Mouse (Mus musculus) ES-CJ7 (cell line): ENCODE measurements around the gene Cyp1a2.

Experiments
- DNase-seq: peaks from one replicate; pipeline ENCODE4 v3.0.0; 2011; ENCODE audit warnings: low read depth, low spot score

Cyp1a2 gene

DNA sequence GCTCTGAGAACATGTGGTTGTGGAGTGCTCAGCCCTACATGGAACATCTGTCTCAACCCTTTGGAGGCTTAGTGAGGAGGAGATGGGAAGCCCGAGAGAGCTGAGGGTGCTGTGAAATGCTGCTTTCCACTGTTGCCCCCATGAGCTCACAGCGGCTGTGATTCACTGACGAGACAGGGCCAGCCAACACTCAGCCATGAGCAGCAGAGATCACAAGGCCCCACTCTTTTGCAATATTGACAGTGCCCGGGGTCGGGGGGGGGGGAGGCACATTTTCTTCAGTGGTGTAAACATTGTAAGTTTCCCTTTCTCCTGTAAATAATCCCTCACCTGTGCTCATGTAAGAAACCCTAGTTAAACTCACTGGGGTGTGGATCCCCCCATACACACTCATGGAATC, 12.0 kb downstream of the Cyp1a2 start:
- DNase-seq: no peak

DNA sequence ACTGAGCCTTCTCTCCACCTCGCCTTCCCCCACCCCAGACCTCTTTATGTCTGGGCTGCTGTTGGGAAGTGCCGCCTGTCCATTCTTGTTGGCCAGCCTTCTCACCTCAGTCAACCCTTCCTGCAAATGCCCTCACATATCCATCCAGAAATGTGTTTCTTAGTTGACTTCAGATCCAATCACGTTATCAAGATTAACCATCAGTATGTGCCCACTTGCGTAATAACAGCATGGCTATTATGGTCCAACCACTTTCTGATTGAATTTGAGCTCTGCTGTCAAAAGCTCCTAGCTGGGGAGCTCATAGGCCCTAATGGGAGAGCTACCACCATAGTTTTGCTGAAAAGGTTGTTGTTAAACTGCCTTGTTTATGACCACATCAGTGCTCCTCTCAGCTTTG, 12.5 kb downstream of the Cyp1a2 start:
- DNase-seq: no peak

DNA sequence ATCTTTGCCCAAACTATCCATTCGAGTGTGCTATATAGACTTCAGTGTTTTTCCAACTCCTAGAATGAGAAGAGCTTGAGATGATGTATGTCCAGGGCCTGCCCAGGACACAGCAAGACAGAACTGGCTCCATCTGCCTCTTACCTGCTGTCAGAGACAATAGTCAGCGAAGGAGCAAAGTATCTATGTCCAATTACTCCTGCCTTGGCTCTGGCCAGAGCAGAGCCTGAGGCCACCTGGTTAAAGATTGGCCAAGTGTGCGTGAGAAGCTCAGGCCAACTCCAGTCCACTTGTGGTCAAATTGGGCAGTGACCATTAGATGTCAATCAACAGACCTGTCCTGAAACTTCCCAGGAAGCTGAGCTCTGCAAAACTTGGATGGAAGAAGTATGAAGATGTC, 13.9 kb downstream of the Cyp1a2 start:
- DNase-seq: no peak

DNA sequence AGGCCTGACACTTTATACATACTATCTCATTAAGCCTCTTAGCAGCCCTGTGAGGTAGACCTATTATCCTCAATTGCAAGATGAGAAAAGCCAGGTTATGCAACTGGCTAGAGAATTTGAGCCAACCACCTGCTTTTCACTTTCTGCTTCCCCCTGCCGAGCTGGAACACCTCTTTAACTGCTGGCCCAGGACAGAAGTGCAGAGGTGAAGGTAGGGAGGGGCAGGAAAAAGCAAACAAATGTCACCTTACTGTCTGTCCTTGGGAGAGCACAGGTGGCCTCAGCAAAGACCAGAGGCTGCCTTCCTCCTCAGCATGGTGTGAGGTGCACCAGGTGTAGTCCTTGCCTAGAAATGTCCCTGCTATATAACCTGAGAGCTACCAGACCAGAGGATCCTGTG, 15.2 kb downstream of the Cyp1a2 start:
- DNase-seq: no peak

DNA sequence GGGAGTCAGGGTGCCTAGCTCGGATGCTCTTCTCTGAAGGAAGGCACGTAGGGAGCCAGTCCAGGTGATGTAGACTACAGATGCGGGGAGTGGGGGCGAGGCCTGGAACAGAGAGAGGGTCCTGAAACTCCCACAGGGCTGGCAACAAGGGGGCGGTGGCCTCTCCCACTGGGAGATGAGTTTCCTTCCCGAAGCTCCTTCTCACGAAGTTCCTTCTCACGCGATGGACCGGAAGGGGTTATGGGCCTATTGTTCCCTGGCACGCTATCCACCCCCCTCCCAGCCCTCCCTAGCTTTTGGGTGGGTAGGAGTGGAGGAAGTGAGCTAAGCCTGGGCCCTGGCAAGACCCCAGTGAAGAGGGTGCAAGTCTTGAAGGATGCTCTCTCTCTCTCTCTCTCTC, 15.7 kb downstream of the Cyp1a2 start:
- DNase-seq: no peak

DNA sequence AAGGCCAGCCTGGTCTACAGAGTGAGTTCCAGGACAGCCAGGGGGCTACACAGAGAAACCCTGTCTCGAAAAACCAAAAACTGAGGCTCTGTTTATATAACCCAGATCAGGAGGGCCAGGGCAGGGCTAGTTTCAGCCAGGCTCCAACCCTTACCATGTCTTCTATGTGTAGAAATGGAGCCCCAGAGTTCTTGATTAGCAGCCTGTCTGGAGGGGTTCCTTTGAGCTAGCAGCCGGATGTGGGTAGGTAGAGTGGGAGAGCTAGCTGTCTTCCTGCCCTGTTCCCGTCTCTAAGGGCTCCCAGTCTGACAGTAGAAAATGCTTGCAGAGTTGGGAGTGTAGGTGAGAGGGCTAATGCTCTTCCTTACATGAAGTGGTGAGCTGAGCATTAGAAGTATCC, 16.4 kb downstream of the Cyp1a2 start:
- no peak for DNase-seq

DNA sequence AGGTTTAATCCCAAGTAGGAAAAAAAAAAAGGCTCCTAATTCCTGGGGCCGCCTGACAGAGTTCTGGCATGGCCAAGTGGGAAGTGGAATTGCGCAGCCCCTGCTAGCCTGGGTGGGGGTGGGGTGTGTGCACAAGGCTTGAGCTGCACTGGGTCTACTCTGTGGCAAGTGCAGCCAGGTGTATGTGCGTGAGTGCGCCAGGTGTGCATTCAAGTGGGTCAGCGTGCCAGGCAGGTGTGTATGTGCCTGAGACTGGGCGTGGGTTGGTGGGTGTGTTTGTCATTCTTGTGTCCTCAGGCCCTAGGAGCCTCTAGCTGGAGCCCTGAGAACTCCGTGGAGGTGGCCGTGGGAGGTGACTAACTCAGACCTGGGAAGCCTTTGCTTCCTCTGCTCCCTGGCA, 17.0 kb downstream of the Cyp1a2 start:
- DNase-seq: no peak

DNA sequence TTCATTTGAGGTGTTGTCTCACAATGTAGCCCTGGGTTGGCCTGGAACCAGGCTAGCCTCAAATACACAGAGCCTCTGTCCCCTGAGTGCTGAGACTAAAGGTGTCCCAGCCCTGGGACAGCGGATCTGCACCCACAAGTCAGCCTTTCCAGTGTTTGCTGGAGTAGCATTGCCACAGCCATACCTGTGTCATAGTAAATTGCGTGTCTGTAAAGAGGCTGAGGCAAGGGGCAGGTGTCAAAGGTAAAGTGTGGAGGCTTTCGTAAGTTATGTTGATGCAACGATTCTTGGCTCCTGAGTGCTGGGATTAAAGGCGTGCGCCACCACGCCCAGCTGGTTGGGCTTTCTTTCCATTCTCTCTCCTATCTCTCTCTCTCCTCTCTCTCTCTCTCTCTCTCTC, 18.9 kb downstream of the Cyp1a2 start:
- no peak for DNase-seq

DNA sequence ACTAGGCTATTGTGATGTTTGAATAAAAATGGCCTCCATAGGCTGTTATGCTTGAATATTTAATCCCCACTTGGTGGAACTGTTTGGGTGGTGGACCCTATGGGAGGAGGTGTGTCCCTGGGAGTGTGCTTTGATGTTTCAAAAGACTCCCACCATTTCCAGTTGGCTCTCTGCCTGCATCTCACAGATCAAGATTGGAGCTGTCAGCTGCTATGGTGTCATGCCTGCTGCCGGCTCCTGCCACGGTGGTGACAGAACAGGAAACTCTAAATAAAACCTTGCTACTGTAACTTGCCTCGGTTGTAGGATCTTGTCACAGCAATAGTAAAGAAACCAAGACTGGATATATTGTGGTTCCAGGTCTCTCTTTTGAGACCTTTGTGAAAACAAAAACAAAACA, 22.0 kb downstream of the Cyp1a2 start:
- DNase-seq: no peak

DNA sequence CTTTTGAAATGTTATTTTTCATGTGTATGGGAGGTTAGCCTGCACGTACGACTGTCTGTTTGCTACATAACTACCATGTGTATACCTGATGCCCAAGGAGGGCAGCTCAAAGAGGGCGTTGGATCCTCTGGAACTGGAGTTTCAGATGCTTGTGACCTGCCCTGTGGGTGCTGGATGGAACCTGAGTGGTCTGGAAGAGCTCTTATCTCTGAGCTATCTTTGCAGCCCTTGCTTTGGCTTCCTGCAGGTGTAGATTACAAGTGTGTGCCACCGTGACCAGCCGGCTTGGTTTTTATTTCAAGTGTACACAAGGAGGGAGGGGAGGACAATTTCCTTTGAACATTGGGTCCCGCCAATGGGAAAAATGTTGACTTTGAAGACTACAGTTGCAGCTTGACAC, 23.0 kb downstream of the Cyp1a2 start:
- DNase-seq: no peak

DNA sequence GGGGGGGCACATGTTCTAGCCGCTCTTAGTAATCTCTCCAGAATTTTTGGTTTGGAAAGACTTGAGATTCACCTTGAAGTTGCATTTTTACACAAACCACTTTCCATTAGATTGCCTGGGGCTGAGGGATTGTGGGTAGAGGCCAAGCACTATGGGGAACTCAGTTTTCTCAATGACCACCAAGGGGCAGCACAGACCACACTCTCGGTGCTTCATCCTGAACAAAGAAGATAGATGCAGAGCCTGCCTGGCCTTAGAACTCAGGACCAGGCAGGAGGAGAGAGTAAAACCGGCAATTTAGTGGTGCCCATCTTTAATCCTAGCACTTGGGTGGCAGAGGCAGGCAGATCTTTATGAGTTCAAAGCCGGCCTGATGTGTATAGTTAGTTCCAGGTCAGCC, 23.7 kb downstream of the Cyp1a2 start:
- peak; percentile 89 for DNase-seq

DNA sequence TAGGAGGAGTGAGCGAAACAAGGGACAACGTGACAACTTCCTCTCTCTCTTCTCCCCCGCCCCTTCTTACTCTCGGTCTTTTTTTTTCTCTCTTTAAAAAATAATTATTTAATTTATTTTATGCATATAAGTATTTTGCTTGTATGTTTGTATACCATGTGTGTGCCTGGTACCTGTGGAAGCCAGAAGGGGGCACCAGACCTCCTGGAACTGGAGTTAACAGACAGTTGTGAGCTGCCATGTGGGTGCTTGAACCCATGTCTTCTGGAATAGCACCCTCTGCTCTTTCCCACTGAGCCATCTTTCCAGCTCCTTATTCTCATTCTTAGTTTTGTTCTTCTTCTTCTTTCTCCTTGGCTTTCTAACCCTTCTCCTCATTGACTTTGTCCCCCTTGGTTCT, 24.5 kb downstream of the Cyp1a2 start:
- DNase-seq: peak; percentile 51

DNA sequence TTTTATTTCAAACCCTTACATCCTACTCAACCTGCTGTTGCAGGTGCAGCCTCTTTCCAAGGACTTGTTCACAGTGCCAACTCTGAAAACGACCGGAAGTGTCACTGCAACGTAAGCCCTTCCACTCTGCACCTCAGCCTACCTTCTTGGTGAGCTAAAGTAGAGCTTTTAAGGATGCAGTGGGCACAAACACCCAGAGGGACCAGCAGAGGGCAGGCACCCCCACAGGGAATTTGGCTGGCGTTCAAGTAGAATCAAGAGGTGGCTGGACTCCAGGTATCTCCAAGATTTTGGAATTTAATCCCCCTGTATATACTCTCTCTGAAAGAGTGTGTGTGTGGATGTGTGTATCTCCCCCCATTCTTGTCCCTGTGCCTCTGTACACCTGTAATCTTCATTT, 25.7 kb downstream of the Cyp1a2 start:
- DNase-seq: no peak

DNA sequence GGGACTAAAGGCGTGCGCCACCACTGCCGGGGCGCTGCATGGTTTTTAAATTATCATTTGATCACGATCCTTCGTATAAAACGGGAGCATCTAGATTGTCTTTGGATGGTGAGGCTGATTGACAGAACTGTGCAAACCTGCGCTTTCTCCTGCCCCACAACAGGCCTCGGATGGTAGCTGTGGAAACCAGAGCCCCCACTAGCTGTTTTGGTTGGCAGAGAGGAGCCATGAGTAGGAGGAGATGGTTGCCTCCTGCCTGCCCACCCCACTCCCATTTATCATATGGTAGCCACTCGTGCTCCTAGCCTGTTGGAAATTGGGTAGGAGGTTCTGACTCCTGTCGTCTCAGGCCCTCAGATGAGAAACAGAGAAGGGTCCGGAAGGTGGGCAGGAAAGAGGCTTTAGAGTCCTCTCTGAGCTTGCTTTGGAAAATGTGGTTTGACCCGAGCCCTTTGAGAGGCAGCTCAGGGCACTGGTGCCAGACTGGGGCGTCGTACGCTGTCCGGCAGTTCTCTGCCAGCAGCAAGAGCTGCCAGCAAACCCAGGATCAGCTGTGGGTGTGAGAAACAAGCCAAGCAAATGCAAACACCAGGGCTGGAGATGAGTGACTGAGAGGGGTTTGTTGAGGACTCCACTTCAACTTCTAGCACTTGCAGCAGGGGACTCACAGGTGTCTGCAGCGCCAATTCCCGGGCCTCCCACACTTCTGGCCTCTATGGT, 26.7 kb downstream of the Cyp1a2 start:
- DNase-seq: no peak

DNA sequence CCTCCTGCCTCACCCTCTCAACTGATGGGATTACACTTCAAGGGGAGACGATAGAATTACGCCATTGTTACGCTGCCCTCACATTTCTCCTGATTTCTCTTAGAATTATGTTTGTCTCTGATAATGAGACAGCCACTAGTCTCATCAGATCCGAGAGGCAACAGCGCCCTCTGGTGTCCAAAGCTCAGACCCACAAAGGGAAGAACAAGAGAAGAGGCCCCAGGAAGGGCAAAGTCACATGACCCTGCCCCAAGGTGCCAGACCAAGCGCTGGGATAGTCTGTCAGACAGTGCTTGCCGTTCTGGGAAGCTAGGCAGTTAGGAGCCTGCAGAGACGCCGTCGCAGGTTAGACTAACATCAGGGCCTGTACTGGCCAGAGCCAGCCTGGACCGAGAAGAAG, 27.8 kb downstream of the Cyp1a2 start:
- DNase-seq: peak; percentile 92

DNA sequence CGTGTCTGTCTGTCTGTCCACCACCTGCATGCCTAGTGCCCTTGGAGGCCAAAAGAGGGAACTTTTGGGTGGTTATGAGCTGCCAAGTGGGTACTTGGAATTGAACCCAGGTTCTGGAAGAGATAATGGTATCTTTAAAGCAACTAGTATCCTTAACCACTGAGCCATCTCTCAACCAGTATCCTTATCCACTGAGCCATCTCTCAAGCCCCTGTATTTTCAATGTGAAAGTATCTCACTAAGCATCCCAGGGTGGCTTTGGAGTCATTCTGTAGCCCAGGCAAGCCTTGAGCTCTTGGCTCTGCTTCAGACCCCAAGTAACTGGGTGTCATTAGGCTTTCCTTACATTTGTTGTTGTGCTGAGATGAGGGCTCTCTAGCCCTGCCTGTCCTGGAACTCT, 28.5 kb downstream of the Cyp1a2 start:
- DNase-seq: no peak

DNA sequence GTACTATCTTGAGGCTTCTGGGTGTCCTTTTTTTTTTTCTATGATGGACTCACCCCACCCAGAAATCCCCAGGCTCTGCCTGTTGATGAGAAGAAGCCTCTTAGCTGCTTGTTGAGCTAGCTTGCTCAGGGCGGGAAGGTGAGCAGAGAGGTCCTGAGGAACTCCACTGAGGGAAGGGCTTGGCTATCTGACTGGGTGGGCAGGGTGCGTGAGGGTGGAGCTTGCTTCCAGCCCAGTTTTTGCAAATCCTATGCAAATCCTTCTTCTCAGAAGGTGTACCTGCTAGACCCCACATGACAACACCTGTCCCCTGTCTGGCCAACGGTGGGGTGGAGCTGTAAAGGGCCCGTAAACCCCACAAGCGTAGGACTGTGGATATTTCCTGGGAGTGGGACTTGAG, 30.2 kb downstream of the Cyp1a2 start, which contains the start of gene Csk:
Gene Csk, minus strand, starts transcription at position 349 of the 400 bp plus-strand sequence.
- DNase-seq: peak; percentile 54

DNA sequence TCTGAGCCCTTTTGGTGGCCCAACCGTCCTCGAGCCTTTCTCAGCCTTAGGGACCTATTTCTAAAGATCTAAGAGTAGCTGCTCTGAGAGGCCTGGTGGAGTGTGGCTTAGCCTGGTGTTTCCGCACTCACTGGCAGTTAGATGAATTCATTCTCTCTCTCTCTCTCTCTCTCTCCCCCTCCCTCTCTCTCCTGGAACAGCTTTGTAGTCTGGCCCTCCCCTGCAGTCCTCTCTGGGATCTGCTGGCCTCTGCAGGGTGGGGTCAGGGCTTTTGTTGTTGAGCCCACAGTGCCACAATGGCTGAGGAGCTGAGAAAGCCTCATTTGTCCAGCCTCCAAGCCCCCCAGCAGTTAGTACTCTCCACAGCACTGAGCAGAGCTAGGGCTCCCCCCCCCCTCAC, 30.6 kb downstream of the Cyp1a2 start:
- DNase-seq: no peak

DNA sequence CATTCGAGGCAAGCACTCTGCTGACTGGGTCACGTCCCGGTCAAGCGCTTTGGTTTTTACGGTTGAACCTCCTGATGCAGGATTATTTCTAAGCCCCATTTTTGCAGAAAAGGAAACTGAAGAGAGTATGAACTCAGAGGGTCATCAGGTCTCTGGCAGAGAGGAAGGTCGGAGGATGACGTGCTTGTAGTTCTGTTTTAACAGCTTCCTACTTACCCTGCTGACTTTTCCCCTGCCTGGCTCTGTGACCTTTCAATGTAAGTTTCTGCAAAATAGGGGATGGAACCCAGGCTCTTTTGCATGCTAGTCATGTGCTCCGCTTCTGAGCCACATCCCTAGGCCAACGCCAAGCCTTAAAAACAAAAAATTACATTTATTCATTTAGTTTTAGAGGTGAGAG, 31.2 kb downstream of the Cyp1a2 start:
- no peak for DNase-seq

DNA sequence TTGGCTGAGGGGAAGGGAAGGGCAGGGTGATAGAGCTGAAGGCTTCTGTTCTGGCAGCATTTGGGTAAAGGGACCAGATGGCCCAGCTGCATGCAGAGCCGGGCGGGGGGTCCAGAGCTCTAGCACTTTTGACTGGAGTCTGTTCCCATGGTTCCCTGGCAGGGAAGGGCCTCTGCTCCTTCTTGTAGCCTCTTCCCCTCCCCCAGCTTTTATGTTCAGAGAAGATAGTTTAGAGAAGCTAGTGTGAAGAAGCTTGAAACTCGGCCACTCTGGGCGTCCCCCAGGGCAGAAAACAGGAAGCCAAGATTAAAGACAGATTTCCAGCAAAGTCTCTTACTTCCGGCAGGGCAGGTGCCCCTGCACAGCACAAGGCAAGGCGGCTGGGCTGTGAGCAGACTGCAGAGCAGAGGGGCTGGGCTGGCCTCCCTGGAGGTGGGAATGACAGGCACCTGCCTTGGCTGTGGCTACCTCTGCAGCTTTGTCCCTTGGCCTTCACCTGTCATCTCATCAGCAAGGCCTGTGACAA, 32.7 kb downstream of the Cyp1a2 start:
- no peak for DNase-seq

DNA sequence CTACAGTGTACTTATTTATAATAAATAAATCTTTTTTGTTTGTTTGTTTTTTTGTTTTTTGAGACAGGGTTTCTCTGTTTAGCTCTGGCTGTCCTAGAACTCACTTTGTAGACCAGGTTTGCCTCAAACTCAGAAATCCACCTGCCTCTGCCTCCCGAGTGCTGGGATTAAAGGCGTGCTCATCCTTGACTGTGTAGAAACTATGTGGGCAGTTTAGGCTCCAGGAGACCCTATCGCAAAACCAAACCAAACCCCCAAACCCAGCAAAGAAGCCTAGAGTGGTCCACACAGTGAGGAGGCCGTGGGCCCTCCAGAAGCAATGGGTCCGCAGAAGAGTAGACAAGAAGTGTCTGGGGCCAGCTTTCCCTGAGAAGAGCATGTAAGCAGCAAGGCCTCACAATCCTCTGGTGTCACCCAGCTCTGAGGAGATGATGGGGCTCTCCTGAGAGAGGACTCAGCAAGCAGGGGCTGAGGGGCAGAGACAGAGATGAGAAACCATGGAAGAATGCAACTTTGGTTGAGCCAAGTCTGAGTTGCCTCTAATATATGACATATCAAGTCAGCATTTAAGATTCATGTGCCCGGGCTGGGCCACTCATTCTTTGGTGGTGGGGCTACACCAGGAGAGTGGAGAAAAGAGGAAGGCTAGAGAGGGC, 33.2 kb downstream of the Cyp1a2 start:
- DNase-seq: no peak

DNA sequence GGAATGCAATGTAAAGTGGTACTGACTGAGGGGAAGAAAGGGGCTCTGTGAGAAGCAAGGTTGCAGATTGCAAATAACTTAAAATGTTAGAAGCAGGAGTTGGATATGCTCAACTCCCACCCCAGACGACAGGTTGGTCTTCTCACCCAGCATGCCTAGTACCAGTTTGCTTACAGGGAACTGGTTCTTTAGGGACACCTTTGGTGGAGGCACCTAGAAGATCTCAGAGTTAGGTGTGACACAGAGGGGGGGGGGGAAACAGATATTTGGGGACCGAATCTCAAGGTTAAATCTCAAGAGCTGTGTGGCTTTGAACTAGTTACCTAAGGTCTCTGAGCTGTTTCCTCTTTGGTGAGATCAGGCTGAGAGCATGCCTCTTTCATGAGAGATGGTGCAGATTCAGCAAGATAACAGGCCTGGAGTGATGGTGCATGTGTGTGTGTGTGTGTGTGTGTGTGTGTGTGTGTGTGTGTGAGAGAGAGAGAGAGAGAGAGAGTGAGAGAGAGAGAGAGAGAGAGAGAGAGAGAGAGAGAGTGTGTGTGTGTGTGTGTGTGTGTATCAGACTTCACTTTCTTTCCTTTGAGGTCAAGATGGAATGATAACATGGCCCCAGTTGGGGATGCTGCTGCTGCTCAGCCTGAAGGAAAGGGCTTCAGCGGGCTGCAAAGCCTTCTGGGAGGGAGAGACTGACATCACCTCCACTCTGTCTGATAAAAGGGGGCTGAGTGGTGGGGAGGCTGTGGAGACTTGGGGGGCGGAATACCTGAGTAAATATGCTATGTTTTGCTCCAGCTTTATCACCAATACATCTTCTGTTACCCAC, 36.0 kb downstream of the Cyp1a2 start:
- DNase-seq: no peak
